Mouse (Mus musculus) forebrain, embryonic 12.5 days (tissue): Measurements from ENCODE around the gene Josd1. TPM values are rescaled to one million over a fixed set of nuclear protein-coding genes. Genes with fewer than 3 reads are reported as not detected.

Experiments used
- ATAC-seq: fragments of 200-750 bp; cut with Nextera tagmentation; 2 replicates; pipeline ENCODE4 v1.8.0; 2017; ENCODE audit warnings: moderate TSS enrichment; ENCODE audit not compliant: low FRiP score
- H3K27ac ChIP-seq: fragments of 300-500 bp; sonication (generic); 2 replicates; pipeline ENCODE4 v1.5.1; 2016; ENCODE audit warnings: mild to moderate bottlenecking
- H3K27me3 ChIP-seq: fragments of 300-500 bp; sonication (generic); 2 replicates; pipeline ENCODE4 v1.6.1; 2016; ENCODE audit warnings: mild to moderate bottlenecking
- H3K36me3 ChIP-seq: fragments of 300-500 bp; sonication (generic); replicated peaks from 2 replicates; pipeline ENCODE4 v1.6.1; 2016; ENCODE audit warnings: mild to moderate bottlenecking
- H3K4me1 ChIP-seq: fragments of 300-500 bp; sonication (generic); 2 replicates; pipeline ENCODE4 v1.6.1; 2016
- H3K4me2 ChIP-seq: fragments of 300-500 bp; sonication (generic); 2 replicates; pipeline ENCODE4 v1.6.1; 2016; ENCODE audit warnings: mild to moderate bottlenecking, moderate library complexity
- H3K4me3 ChIP-seq: fragments of 300-500 bp; sonication (generic); replicated peaks from 2 replicates; pipeline ENCODE4 v1.5.1; 2016; ENCODE audit warnings: mild to moderate bottlenecking
- H3K9ac ChIP-seq: fragments of 300-500 bp; sonication (generic); 2 replicates; pipeline ENCODE4 v1.6.1; 2016; ENCODE audit warnings: mild to moderate bottlenecking
- H3K9me3 ChIP-seq: fragments of 300-500 bp; sonication (generic); 2 replicates; pipeline ENCODE4 v1.6.1; 2016
- WGBS: fragments of 180-500 bp; shearing (Covaris S2); methylation state at CpG from one replicate; pipeline ENCODE4 v1.1.7; 2016; 5-methylcytosine and 5-hydroxymethylcytosine counted together
- polyA plus RNA-seq: library from polyadenylated mRNA; unstranded; fragments of >200 nt; fragmentation: Nextera tagmentation; extraction: Ambion mirVana; gene quantifications from 2 replicates; pipeline ENCODE4 v1.2.1, GENCODE M21; 2016

Gene Josd1
- polyA plus RNA-seq, 1 experiment from 2014 or later = 24.1 TPM

DNA sequence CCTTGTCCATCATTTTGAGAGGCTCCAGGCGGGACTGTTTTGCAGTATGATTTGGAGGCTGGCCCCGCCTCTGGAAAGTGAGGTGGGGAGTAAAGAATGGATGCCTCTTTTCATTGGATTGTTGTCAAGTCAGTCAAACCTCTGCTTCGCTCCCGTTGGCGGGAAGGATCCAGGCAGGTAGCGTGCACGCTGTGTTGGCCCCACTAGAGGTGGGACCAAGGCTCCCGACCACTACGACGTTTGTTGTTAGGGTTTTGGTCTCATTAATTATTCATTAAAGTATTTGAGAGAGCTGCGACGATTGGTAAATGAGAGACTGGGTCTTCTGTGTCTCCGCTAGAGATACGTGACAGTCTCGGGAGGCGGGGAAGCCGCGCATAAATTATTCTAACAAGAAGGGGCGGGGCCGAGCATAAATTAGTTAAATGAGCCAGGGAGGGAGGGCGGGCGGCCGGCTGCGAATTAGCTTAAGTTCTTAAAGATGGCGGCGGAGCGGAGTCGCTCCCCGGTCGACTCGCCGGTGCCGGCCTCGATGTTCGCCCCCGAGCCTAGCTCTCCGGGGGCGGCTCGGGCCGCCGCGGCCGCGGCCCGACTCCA, 2.8 kb upstream of the Josd1 start, which contains the start of gene Gtpbp1:
Gene Gtpbp1, plus strand, starts transcription at position 420 of the 597 bp plus-strand sequence.
- Histone ChIP-seq H3K4me2 (peak within 1 kb of the TSS; percentile 98), H3K27ac (peak within 1 kb of the TSS; percentile 93), H3K27me3 (no peaks in the 10 kb centered on the region), H3K4me1 (peaks cover 51% of the 10 kb centered on the region), H3K9me3 (no peaks in the 10 kb centered on the region), H3K36me3 (peaks cover 12% of the 10 kb centered on the region), H3K9ac (peak within 1 kb of the TSS; percentile 93), H3K4me3 (peak within 1 kb of the TSS; percentile 91)
- peak; percentile 97 for ATAC-seq
- under 1% methylated on average over 45 of the region's 45 CpGs for WGBS

DNA sequence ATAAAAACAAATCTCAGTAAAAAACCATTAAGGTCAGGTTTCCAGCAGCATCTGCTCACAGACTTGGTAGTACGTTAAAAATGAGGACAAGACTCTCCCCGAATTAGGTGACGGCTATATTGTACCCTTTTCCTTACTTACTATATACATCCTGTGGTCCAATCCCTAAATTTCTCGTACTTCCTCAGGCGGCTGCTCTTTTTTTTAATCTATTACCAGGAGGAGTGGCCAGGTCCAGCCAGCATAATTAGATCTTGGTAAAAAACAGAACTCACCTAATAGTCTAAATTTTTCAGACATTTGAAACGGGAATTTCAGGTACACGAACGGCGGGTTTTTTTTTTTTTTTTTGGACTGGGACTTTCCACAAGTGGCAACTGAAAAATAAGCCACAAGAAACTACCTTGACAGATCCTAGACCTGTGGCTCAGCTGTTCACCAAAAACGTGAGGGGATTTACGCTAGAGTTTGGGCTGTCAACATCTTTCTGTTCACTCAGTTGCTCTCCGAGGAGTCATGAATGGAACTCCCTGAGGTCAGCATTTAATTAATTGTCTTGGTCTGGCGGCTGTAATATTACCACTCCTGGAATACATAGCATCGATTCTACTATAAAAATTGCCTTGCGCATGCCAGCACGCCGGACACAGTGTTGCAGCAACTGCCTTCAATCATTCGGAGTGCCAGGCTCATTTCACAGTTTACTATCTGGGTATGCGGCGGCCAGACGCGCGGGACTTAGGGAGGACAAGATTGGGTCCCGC, 2.1 kb upstream of the Josd1 start:
- Histone ChIP-seq H3K4me2 (peak overlapping the region; percentile 98), H3K4me3 (peak overlapping the region; percentile 91), H3K9me3 (no peaks in the 10 kb centered on the region), H3K36me3 (peaks cover 7% of the 10 kb centered on the region), H3K4me1 (peaks cover 58% of the 10 kb centered on the region), H3K27ac (peak overlapping the region; percentile 53; the same call in 1 of the 2 replicates), H3K9ac (peak overlapping the region; percentile 38; the same call in 1 of the 2 replicates), H3K27me3 (no peaks in the 10 kb centered on the region)
- ATAC-seq = no peak
- WGBS = 19% methylated on average over 24 of the region's 24 CpGs

DNA sequence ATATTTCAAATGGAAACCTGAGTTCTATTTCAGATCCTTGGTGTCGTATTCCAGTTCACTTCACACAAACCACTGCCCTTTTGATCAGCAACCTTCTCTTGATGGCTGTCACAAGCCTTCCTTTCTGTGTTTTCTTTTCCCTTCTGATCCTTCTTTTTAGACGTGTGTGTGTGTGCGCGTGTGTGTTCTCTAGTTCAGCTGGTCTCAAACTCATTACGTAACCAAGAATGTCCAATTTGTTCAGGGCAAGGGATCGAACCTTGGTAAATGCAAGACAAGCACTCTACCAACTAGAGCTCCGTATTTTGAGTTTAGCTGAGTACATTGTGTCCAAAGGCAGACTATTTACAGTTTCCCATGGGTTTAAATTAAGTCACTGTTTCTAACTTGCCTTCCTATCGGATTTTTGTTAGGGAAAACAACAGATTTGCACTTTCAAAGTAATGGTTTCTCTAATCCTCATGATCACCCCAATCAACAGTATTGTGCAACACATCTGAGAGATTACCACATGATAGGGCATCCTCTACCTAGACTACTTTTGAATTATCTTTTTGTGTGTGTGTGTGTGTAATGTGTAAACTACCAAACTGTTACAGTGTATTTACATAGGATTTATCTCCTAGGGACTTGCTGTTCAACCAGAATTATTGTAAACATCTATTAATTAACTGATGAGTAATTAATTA, 693 bp upstream of the Josd1 start:
- H3K9ac ChIP-seq = peak overlapping the region; percentile 89
- no peaks in the 10 kb centered on the region for H3K9me3 ChIP-seq
- H3K4me2 ChIP-seq = peak overlapping the region; percentile 63
- peak overlapping the region; percentile 77 for H3K4me3 ChIP-seq
- no peaks in the 10 kb centered on the region for H3K27me3 ChIP-seq
- 5% methylated on average over 8 of the region's 8 CpGs for WGBS
- H3K4me1 ChIP-seq = peaks cover 69% of the 10 kb centered on the region
- peak overlapping the region; percentile 93 for H3K27ac ChIP-seq
- no peak for ATAC-seq
- no peaks in the 10 kb centered on the region for H3K36me3 ChIP-seq

DNA sequence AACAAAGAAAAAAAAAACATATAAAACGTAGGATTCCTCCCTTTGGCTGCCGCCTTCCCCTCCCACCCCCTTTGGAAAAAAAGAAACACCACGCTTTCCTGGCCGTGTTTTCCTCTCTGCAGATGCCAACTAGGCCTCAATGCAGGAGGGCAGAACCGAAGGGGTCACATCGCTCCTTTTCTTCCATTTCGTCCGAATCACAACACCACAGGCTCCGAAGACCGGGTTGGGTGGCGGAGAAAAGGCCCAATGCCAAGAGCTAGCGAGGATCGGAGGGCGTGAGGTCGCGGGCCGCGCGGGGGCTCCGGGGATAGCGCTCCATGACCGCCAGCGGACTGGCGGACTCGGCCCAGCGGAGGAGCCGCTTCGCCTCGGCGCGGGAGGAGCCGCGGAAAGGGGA, 544 bp downstream of the Josd1 start:
- Histone ChIP-seq H3K9me3 (no peaks in the 10 kb centered on the region), H3K9ac (peak overlapping the region; percentile 89), H3K4me3 (peak overlapping the region; percentile 77), H3K27me3 (no peaks in the 10 kb centered on the region), H3K4me2 (peak overlapping the region; percentile 63), H3K27ac (peak overlapping the region; percentile 93), H3K4me1 (peaks cover 69% of the 10 kb centered on the region), H3K36me3 (no peaks in the 10 kb centered on the region)
- under 1% methylated on average over 33 of the region's 33 CpGs for WGBS
- no peak for ATAC-seq

DNA sequence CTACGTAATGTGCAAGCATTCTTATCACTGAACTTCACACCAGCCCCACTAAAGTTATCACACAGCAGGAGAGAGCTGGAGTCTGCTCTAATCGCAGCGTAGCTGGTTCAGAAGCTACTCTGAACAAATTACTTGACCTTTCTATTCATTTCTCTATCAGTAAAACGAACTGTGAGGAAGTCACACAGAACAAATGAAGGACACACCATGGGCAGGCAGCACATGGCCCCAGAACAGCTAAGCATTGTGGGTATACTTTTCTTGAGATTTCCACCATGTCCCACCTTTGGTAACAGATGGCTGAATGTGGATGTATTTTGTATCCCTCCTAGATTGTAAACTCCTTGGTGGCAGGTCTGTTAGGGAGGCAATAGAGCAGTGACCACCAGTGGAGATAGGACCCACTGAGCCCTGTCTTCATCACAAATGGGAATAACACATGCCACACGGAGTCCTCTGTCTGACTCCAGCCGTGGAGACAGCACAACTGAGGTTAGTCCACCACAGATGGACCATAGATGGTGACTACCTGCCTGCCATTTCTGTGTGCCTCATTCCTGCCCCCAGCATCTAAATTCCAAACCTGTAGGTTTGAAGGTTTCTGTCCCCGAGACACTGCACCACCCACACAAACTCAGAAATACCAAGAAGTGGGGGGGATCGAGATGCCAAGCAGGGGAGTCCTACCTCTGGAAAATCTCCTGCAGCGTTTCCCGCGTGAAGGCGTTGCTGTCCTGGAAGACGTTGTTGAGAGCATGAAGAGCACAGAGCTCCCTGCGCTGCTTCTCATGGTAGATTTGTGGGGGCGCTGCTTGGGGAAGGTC, 1.5 kb downstream of the Josd1 start:
- no peak for ATAC-seq
- H3K9me3 ChIP-seq = no peaks in the 10 kb centered on the region
- H3K9ac ChIP-seq = peak overlapping the region; percentile 89
- 20% methylated on average over 15 of the region's 15 CpGs for WGBS
- peak overlapping the region; percentile 63 for H3K4me2 ChIP-seq
- H3K27ac ChIP-seq = no peak overlapping the region
- peaks cover 60% of the 10 kb centered on the region for H3K4me1 ChIP-seq
- H3K36me3 ChIP-seq = no peaks in the 10 kb centered on the region
- H3K4me3 ChIP-seq = peak overlapping the region; percentile 77
- H3K27me3 ChIP-seq = no peaks in the 10 kb centered on the region

DNA sequence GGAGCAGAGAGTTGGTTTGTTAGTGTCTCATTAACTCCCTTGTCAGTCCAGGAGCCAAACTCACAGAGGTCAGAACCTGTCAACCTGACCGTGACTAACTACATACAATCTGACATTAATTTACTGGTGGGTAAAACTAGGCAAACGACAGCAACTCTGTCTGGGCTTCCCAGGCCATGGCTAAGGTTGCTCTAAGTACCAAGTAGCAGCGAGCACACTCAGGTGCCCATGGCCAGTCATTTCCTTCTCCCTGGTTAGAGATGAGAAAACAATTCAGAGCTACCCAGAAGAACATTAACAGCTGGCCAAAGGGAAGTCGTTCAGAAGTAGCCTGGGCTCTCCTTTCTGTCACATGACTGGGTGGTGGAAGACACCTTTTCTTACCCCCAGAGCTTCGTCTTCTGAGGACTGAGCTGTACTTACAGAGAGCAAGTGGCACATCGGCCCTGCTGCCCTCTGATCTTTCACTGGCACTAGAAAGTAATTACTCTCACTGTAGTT, 2.5 kb downstream of the Josd1 start:
- 54% methylated on average over 6 of the region's 6 CpGs for WGBS
- H3K27me3 ChIP-seq = no peaks in the 10 kb centered on the region
- no peak for ATAC-seq
- peak overlapping the region; percentile 77 for H3K4me3 ChIP-seq
- no peaks in the 10 kb centered on the region for H3K36me3 ChIP-seq
- H3K9me3 ChIP-seq = no peaks in the 10 kb centered on the region
- no peak overlapping the region for H3K27ac ChIP-seq
- H3K9ac ChIP-seq = peak overlapping the region; percentile 89
- peaks cover 59% of the 10 kb centered on the region for H3K4me1 ChIP-seq
- H3K4me2 ChIP-seq = peak overlapping the region; percentile 63

DNA sequence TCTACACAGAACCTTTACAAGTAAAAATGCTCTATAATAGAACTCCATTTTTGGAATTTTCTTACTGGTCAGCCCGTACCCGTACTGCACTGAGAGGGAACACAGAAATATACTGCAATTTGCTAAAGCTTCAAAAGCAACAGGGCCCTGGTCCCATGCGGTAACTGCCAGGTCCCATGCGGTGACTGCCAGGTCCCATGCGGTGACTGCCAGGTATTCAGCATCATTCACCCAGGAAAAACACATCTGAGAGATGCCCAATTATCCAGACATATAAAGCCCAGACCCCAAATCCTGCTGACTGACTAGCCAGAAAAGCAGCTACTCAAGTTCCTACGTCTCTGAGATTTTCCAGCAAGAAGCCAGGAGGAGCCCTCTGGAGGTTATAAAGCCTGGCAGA, 3.1 kb downstream of the Josd1 start:
- no peak overlapping the region for H3K27ac ChIP-seq
- ATAC-seq = no peak
- no peaks in the 10 kb centered on the region for H3K27me3 ChIP-seq
- WGBS = 81% methylated on average over 6 of the region's 6 CpGs
- peak overlapping the region; percentile 63 for H3K4me2 ChIP-seq
- no peak overlapping the region for H3K9ac ChIP-seq
- H3K9me3 ChIP-seq = no peaks in the 10 kb centered on the region
- peak overlapping the region; percentile 77; the same call in 1 of the 2 replicates for H3K4me3 ChIP-seq
- H3K36me3 ChIP-seq = no peaks in the 10 kb centered on the region
- peaks cover 54% of the 10 kb centered on the region for H3K4me1 ChIP-seq

DNA sequence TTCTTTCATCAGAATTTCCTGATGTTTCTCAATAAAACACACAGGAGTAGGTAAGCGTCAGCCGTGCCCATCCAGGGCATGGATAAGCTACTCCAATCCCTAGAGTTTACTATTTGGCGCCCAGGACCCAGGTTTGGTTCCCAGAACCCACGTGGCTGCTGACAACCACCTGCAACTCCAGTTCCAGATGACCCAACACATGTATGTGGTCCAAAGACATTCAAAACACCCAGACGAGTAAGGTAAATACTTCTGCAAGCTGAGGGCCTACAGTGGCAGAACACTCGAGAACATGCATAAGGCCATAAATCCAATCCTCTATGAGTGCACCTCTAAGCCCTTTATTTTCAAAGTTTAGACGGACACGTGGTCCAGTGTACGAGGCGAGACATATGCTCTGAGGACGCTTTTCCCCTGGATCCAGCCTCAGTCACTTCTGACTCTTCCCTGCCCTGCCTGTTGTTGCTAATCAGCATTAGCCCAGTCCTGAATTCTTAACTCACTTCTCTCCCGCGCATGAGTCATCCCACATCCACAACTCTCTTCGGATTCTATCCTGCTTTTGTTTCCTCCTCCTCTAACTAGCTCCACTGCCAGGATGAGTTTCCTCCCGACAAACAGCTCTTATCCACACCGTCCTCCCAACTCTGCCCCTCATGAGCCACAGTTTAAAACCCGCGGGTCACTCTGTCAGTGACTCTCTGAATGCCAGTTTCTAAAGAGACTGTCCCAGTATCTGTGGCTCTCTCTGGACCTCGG, 3.8 kb downstream of the Josd1 start:
- Histone ChIP-seq H3K4me3 (no peak overlapping the region), H3K36me3 (no peaks in the 10 kb centered on the region), H3K27me3 (no peaks in the 10 kb centered on the region), H3K27ac (no peak overlapping the region), H3K4me1 (peaks cover 51% of the 10 kb centered on the region), H3K9me3 (no peaks in the 10 kb centered on the region), H3K9ac (no peak overlapping the region), H3K4me2 (peak overlapping the region; percentile 63)
- 80% methylated on average over 19 of the region's 19 CpGs for WGBS
- no peak for ATAC-seq

DNA sequence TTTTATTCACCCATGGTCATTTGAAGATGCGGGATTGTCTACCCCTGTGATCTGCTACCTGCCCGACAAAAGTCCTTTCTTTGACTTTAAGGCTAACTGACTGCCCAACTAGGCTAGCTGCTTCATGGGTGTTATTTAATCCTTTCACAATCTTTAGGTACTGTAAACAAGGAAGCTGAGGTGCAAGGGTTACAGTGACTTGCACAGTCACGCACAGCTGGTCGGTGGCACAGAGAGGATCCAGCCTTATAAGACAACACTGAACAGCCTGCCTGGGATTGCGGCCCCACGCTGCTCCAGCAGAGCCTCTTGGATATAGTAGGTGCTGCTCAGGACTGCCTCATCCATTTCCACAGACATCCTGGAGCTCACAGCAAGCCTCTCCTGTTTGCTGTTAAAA, 4.6 kb downstream of the Josd1 start:
- no peaks in the 10 kb centered on the region for H3K36me3 ChIP-seq

DNA sequence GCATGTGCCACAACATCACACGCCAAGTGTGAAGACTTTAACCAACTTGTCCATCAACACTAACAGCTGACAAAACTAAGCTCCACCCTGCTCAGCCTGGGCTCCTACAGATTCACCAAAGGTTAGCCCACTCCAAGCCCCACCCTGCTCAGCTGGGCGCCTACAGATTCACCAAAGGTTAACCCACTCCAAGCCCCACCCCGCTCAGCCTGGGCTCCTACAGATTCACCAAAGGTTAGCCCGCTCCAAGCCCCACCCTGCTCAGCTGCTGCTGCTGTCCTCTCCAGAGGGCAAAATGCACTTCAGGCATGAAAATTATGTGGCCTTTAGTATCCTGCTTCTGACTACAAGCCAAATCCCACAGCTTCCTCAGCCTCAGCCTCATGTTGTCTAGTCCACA, 5.7 kb downstream of the Josd1 start:
- 93% methylated on average over 4 of the region's 4 CpGs for WGBS
- Histone ChIP-seq H3K4me2 (no peak overlapping the region), H3K4me1 (peaks cover 45% of the 10 kb centered on the region), H3K4me3 (no peak overlapping the region), H3K27ac (no peak overlapping the region), H3K9ac (no peak overlapping the region), H3K36me3 (peaks cover 10% of the 10 kb centered on the region), H3K27me3 (no peaks in the 10 kb centered on the region), H3K9me3 (no peaks in the 10 kb centered on the region)
- ATAC-seq = no peak

More for the DNA sequence above, 4.6 kb downstream of the Josd1 start:
- Histone ChIP-seq H3K4me1 (peaks cover 46% of the 10 kb centered on the region), H3K4me2 (no peak overlapping the region), H3K27me3 (no peaks in the 10 kb centered on the region), H3K9ac (no peak overlapping the region), H3K27ac (no peak overlapping the region), H3K9me3 (no peaks in the 10 kb centered on the region), H3K4me3 (no peak overlapping the region)
- 91% methylated on average over 6 of the region's 6 CpGs for WGBS
- no peak for ATAC-seq

DNA sequence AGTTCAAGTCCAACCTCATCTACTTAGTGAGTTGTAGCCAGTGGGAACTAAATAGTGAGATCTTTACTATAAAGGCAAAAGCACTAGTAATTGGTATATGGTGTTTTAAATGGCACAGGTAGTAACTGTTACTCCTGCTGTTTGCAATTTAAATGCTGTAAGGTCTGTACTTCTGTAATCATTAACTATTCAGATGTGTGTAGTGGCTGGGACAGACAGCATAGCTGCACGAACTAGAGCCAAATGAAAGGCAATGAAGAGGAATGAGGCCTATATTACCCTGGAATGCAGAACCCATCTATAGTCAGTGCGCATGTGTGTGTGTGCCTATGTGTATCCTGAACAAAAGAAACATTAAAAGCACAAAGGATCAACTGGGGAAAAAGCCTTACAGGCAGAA, 9.8 kb downstream of the Josd1 start:
- Histone ChIP-seq H3K4me3 (no peak overlapping the region), H3K27me3 (no peaks in the 10 kb centered on the region), H3K4me2 (no peak overlapping the region), H3K27ac (no peak overlapping the region), H3K9me3 (no peaks in the 10 kb centered on the region), H3K4me1 (peaks cover 7% of the 10 kb centered on the region), H3K9ac (no peak overlapping the region), H3K36me3 (peaks cover 50% of the 10 kb centered on the region)
- WGBS = 90% methylated on average over 2 of the region's 2 CpGs
- ATAC-seq = no peak
